Mouse (Mus musculus): Measurements from ENCODE around the gene Mdm2.

GRCm38 (mm10) chr10:117676644-117677313, 33.8 kb downstream of the Mdm2 start:
- TF ChIP-seq CTCF (IDR thresholded peaks at IDR 0.05; ENCODE audit: borderline replicate concordance, extremely low read depth, insufficient read depth, insufficient read length), result peak; percentile 26; the same call in 1 of the 2 replicates
- TF ChIP-seq POLR2A (IDR thresholded peaks at IDR 0.05; ENCODE audit: borderline replicate concordance, extremely low read depth, insufficient read depth, insufficient read length, poor library complexity, severe bottlenecking), result no peak
